Mouse (Mus musculus): ENCODE data around the gene Chn2. TPM values are rescaled to one million over a fixed set of nuclear protein-coding genes. Genes with fewer than 3 reads are reported as not detected.

The Chn2 gene
- total and polyA plus RNA-seq, 3 experiments, result not detected

DNA sequence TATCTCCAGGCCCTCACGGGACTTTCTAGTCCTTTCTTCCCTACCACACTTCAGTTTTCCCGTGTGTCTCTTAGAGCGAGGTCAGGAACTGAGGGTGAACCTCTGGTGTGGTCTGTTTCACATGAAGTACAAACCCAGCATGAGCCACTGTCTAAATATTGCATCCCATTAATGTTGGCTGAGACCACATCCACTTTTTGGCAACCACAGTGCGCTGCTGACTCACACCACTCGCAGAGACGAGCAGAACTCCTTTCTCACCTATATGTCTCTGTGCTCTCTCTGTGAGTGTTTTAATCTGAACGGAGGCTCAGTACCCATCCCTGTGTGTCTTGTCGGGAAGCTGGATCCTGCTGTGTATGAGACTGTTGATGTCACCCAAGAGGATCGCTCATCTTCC, 76.9 kb downstream of the Chn2 start:
- H3K9me3 ChIP-seq (replicated peaks; ENCODE audit: low read length), result no peaks in the 10 kb centered on the region
- H3K9ac ChIP-seq (ENCODE audit: insufficient read depth, low read depth), result no peak overlapping the region
- in situ Hi-C loops (cut with MboI; ENCODE audit: low pct_ligation_motif_present, low pct_unique_long_range_greater_than_20kb, low sequenced_read_pairs) (no loop called here), dilution Hi-C loops (cut with MboI; ENCODE audit: extremely low pct_ligation_motif_present, extremely low pct_unique_long_range_greater_than_20kb, low sequenced_read_pairs) (no loop called here)
- H3K4me3 ChIP-seq (replicated peaks in 1 of 3; ENCODE audit: low read depth in 2 of 3, low read length in 2 of 3, poor library complexity in 1 of 3), result no peak overlapping the region
- no peaks in the 10 kb centered on the region for H3K27me3 ChIP-seq (replicated peaks)
- peaks cover 21 to 50% of the 10 kb centered on the region in 2 experiments for H3K4me1 ChIP-seq (ENCODE audit: control insufficient read depth in 1 of 2, insufficient read depth in 2 of 2)
- TF ChIP-seq ZNF384 (IDR thresholded peaks at IDR 0.05; ENCODE audit: low read depth, low read length) (no peak), BHLHE40 (IDR thresholded peaks at IDR 0.05; ENCODE audit: low read depth, low read length) (0 out of 2 replicates have a peak, but pooled peaks have one; percentile 38), ELF1 (IDR thresholded peaks at IDR 0.05; ENCODE audit: low read depth, low read length) (no peak), SMC3 (IDR thresholded peaks at IDR 0.05; ENCODE audit: low read depth, low read length) (no peak), CHD1 (IDR thresholded peaks at IDR 0.05; ENCODE audit: low read depth, low read length) (no peak), POLR2AphosphoS2 (IDR thresholded peaks at IDR 0.05; ENCODE audit: low read depth, low read length) (no peak)
- no peak overlapping the region for H3K27ac ChIP-seq (ENCODE audit: insufficient read depth, low read depth)
- no peak overlapping the region for H3K4me2 ChIP-seq (ENCODE audit: insufficient read depth, low read depth, poor library complexity, severe bottlenecking)
- no peaks in the 10 kb centered on the region for H3K79me2 ChIP-seq (replicated peaks; ENCODE audit: control insufficient read depth, extremely low read depth, insufficient read depth, poor library complexity, severe bottlenecking)
- DNase-seq (ENCODE audit: extremely low read depth), result peak; percentile 40
- H3K36me3 ChIP-seq (replicated peaks in 1 of 2; ENCODE audit: control insufficient read depth in 1 of 2, insufficient read depth in 1 of 2, low read length in 1 of 2), result no peaks in the 10 kb centered on the region

DNA sequence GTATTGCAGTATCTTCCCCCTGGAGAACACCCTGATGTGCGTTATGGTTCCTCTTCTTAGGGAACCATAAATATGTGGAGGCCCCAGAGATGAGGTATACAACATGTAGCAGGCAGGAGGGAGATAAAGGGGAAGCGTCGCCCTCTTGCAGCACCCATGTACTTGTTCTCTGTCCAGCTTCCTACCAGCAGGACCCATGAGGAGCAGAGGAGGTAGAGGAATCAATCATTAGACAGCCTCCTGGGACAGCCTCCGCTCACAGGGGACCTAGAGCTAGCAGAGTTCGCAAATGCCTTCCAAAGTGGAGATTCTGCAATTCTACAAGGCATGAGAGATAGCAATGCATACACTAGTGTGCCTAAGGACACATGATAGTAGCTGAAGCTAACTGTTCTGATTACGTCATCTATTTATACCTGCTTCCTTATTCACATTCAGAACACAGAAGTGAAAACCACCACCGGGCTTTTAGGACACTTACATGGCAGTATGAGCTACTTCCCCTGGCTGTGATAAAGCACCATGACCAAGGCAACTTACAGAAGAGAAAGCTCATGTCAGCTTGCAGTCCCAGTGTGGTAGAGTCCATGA, 77.7 kb downstream of the Chn2 start:
- DNase-seq (ENCODE audit: extremely low read depth), result peak; percentile 81
- no peaks in the 10 kb centered on the region for H3K36me3 ChIP-seq (replicated peaks in 1 of 2; ENCODE audit: control insufficient read depth in 1 of 2, insufficient read depth in 1 of 2, low read length in 1 of 2)
- H3K4me1 ChIP-seq (ENCODE audit: control insufficient read depth in 1 of 2, insufficient read depth in 2 of 2), result peaks cover 21 to 50% of the 10 kb centered on the region in 2 experiments
- no peak overlapping the region for H3K9ac ChIP-seq (ENCODE audit: insufficient read depth, low read depth)
- no peak overlapping the region for H3K4me2 ChIP-seq (ENCODE audit: insufficient read depth, low read depth, poor library complexity, severe bottlenecking)
- H3K27ac ChIP-seq (ENCODE audit: insufficient read depth, low read depth), result no peak overlapping the region
- dilution Hi-C loops (cut with MboI; ENCODE audit: extremely low pct_ligation_motif_present, extremely low pct_unique_long_range_greater_than_20kb, low sequenced_read_pairs) (no loop called here), in situ Hi-C loops (cut with MboI; ENCODE audit: low pct_ligation_motif_present, low pct_unique_long_range_greater_than_20kb, low sequenced_read_pairs) (no loop called here)
- H3K4me3 ChIP-seq (replicated peaks in 1 of 3; ENCODE audit: low read depth in 2 of 3, low read length in 2 of 3, poor library complexity in 1 of 3), result no peak overlapping the region
- no peaks in the 10 kb centered on the region for H3K9me3 ChIP-seq (replicated peaks; ENCODE audit: low read length)
- H3K79me2 ChIP-seq (replicated peaks; ENCODE audit: control insufficient read depth, extremely low read depth, insufficient read depth, poor library complexity, severe bottlenecking), result no peaks in the 10 kb centered on the region
- TF ChIP-seq MYC (IDR thresholded peaks at IDR 0.05; ENCODE audit: low read depth, low read length) (no peak), EP300 (IDR thresholded peaks at IDR 0.05; ENCODE audit: low read length) (peak; percentile 68), CHD1 (IDR thresholded peaks at IDR 0.05; ENCODE audit: low read depth, low read length) (no peak), BHLHE40 (IDR thresholded peaks at IDR 0.05; ENCODE audit: low read depth, low read length) (no peak), USF1 (IDR thresholded peaks at IDR 0.05; ENCODE audit: low read depth, low read length) (no peak), RAD21 (IDR thresholded peaks at IDR 0.05; ENCODE audit: low read depth, low read length) (no peak), JUN (IDR thresholded peaks at IDR 0.05; ENCODE audit: insufficient read depth, low read depth, low read length) (peak; percentile 74), JUND (conservative IDR thresholded peaks at IDR 0.05; ENCODE audit: low read depth, low read length) (peak; percentile 85), NELFE (IDR thresholded peaks at IDR 0.05; ENCODE audit: low read depth, low read length) (no peak), IRF4 (IDR thresholded peaks at IDR 0.05; ENCODE audit: low read depth, low read length) (peak; percentile 38; the same call in 1 of the 2 replicates), KAT2A (IDR thresholded peaks at IDR 0.05; ENCODE audit: insufficient replicate concordance, low read length) (no peak), ETS1 (conservative IDR thresholded peaks at IDR 0.05; ENCODE audit: low read depth, low read length) (peak; percentile 32), TBP (conservative IDR thresholded peaks at IDR 0.05; ENCODE audit: low read depth, low read length) (0 out of 2 replicates have a peak, but pooled peaks have one; percentile 56), ZNF384 (IDR thresholded peaks at IDR 0.05; ENCODE audit: low read depth, low read length) (no peak), TCF12 (IDR thresholded peaks at IDR 0.05; ENCODE audit: low read depth, low read length) (no peak), MAFK (IDR thresholded peaks at IDR 0.05; ENCODE audit: insufficient replicate concordance, low read length) (no peak), HCFC1 (IDR thresholded peaks at IDR 0.05; ENCODE audit: low read depth, low read length) (peak; percentile 13; the same call in 1 of the 2 replicates), ZKSCAN1 (IDR thresholded peaks at IDR 0.05; ENCODE audit: borderline replicate concordance, low read depth, low read length) (no peak), MAZ (IDR thresholded peaks at IDR 0.05; ENCODE audit: low read depth, low read length) (no peak), UBTF (IDR thresholded peaks at IDR 0.05; ENCODE audit: low read depth, low read length) (no peak), SMC3 (IDR thresholded peaks at IDR 0.05; ENCODE audit: low read depth, low read length) (no peak), USF2 (conservative IDR thresholded peaks at IDR 0.05; ENCODE audit: low read depth, low read length) (no peak), ZMIZ1 (IDR thresholded peaks at IDR 0.05; ENCODE audit: low read depth, low read length) (no peak), MAX (IDR thresholded peaks at IDR 0.05; ENCODE audit: low read length) (0 out of 2 replicates have a peak, but pooled peaks have one; percentile 18), MEF2A (IDR thresholded peaks at IDR 0.05; ENCODE audit: borderline replicate concordance, low read depth, low read length) (no peak), MXI1 (IDR thresholded peaks at IDR 0.05; ENCODE audit: low read depth, low read length) (no peak)
- no peaks in the 10 kb centered on the region for H3K27me3 ChIP-seq (replicated peaks)
